Mouse (Mus musculus) testis, adult 2 months (tissue): ENCODE measurements around the gene Mcm3ap. TPM values are rescaled to one million over a fixed set of nuclear protein-coding genes. Genes with fewer than 3 reads are reported as not detected.

Experiments used
- H3K27ac ChIP-seq: fragments of 200-500 bp; 2 replicates; pipeline ENCODE4 v1.5.1; 2012; ENCODE audit warnings: low read depth, low read length; ENCODE audit not compliant: control insufficient read depth, insufficient read depth
- H3K27me3 ChIP-seq: fragments of 200-500 bp; 2 replicates; pipeline ENCODE4 v1.6.1; 2012; ENCODE audit warnings: mild to moderate bottlenecking, low read length, moderate library complexity; ENCODE audit not compliant: control insufficient read depth, insufficient read depth
- H3K36me3 ChIP-seq: fragments of 200-500 bp; 2 replicates; pipeline ENCODE4 v1.6.1; 2012; ENCODE audit warnings: mild to moderate bottlenecking, low read length; ENCODE audit not compliant: control insufficient read depth, insufficient read depth
- H3K4me1 ChIP-seq: fragments of 200-500 bp; 2 replicates; pipeline ENCODE4 v1.6.1; 2012; ENCODE audit warnings: low read length; ENCODE audit not compliant: control insufficient read depth, insufficient read depth
- H3K4me3 ChIP-seq: fragments of 200-500 bp; 2 replicates; pipeline ENCODE4 v1.5.1; 2012; ENCODE audit warnings: low read depth, mild to moderate bottlenecking, low read length, moderate library complexity, mixed read lengths; ENCODE audit not compliant: control insufficient read depth
- CTCF ChIP-seq: fragments of 200-500 bp; IDR thresholded peaks from 2 replicates; pipeline ENCODE4 v1.5.1; 2012; ENCODE audit warnings: low read depth, mild to moderate bottlenecking, inconsistent platforms, low read length, moderate library complexity; ENCODE audit not compliant: control insufficient read depth, insufficient read depth, insufficient replicate concordance
- POLR2A ChIP-seq: fragments of 200-500 bp; IDR thresholded peaks from 2 replicates; pipeline ENCODE4 v1.6.1; 2012; ENCODE audit warnings: low read depth, mild to moderate bottlenecking, inconsistent platforms, low read length, moderate library complexity; ENCODE audit not compliant: control insufficient read depth
- polyA plus RNA-seq: library from polyadenylated mRNA; depleted of rRNA; stranded (reverse); fragments of >200 nt; gene quantifications from 2 replicates; pipeline ENCODE4 v1.2.3, GENCODE M21; 2012

Mcm3ap gene
- polyA plus RNA-seq, 1 experiment: 11.3 TPM

GRCm38 (mm10) chr10:76531828-76532227 lies 63.1 kb downstream of the Mcm3ap start:
- no peaks in the 10 kb centered on the region for H3K27me3 ChIP-seq
- peak overlapping the region; percentile 85 for H3K27ac ChIP-seq
- H3K4me3 ChIP-seq: peak overlapping the region; percentile 97
- H3K36me3 ChIP-seq: peaks cover 1% of the 10 kb centered on the region; the same call in 1 of the 2 replicates
- TF ChIP-seq CTCF: no peak
- no peak for TF ChIP-seq POLR2A
- peaks cover 2% of the 10 kb centered on the region; the same call in 1 of the 2 replicates for H3K4me1 ChIP-seq

GRCm38 (mm10) chr10:76535526-76535925 lies 66.8 kb downstream of the Mcm3ap start:
- H3K4me1 ChIP-seq: peaks cover 2% of the 10 kb centered on the region; the same call in 1 of the 2 replicates
- H3K27ac ChIP-seq: no peak overlapping the region
- TF ChIP-seq POLR2A (no peak), CTCF (no peak)
- H3K4me3 ChIP-seq: no peak overlapping the region
- no peaks in the 10 kb centered on the region for H3K27me3 ChIP-seq
- peaks cover 1% of the 10 kb centered on the region; the same call in 1 of the 2 replicates for H3K36me3 ChIP-seq

GRCm38 (mm10) chr10:76537619-76538018 lies 68.9 kb downstream of the Mcm3ap start:
- Histone ChIP-seq H3K4me1 (no peaks in the 10 kb centered on the region), H3K27ac (no peak overlapping the region), H3K36me3 (peaks cover 1% of the 10 kb centered on the region; the same call in 1 of the 2 replicates), H3K27me3 (no peaks in the 10 kb centered on the region), H3K4me3 (no peak overlapping the region)
- no peak for TF ChIP-seq CTCF
- TF ChIP-seq POLR2A: no peak

DNA sequence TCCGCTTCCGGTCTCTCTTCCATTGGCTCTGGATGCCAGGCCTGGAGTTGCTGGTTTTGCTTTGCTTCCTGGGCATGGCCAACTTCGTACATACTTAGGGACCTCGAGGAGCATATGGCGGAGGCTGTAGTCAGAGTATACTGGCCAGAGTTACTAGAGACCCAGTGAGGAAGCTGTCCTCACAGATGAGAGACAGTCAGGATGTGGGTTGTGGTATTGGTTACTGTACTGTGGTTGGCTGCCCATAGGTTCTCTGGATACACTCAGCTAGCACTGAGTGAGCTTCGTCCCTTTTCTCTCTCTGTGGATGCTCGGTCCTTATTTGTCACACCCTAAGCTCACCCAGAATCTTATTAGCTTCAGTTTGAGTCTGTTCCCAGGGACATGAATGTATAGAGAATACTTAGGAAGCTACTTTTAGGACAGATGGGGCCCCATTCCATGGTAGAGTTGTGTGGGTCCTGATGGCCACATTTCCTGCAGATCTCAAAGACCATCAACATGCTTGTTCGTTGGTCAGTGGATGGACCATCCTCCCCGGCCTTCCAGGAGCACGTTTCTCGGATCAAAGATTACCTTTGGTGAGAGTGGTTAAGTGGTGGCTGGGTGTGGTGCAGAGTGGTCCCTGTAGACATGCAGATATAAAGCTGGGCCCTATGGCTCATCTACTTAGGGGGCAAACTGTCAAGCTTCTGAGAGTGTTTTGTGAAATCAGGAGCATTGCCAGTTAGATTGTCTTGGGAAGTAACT lies 72.8 kb downstream of the Mcm3ap start:
- no peak for TF ChIP-seq POLR2A
- TF ChIP-seq CTCF: no peak
- no peak overlapping the region for H3K27ac ChIP-seq
- H3K4me3 ChIP-seq: no peak overlapping the region
- peaks cover 3% of the 10 kb centered on the region; the same call in 1 of the 2 replicates for H3K36me3 ChIP-seq
- no peaks in the 10 kb centered on the region for H3K27me3 ChIP-seq
- H3K4me1 ChIP-seq: no peaks in the 10 kb centered on the region

GRCm38 (mm10) chr10:76542636-76543375 lies 74.1 kb downstream of the Mcm3ap start:
- H3K4me3 ChIP-seq: no peak overlapping the region
- no peaks in the 10 kb centered on the region for H3K4me1 ChIP-seq
- no peak overlapping the region for H3K27ac ChIP-seq
- H3K36me3 ChIP-seq: peaks cover 2% of the 10 kb centered on the region; the same call in 1 of the 2 replicates
- TF ChIP-seq CTCF (no peak), POLR2A (no peak)
- H3K27me3 ChIP-seq: no peaks in the 10 kb centered on the region

GRCm38 (mm10) chr10:76546566-76546965 lies 77.8 kb downstream of the Mcm3ap start:
- H3K36me3 ChIP-seq: peaks cover 2% of the 10 kb centered on the region
- H3K4me1 ChIP-seq: no peaks in the 10 kb centered on the region
- no peak overlapping the region for H3K27ac ChIP-seq
- H3K27me3 ChIP-seq: no peaks in the 10 kb centered on the region
- TF ChIP-seq POLR2A (no peak), CTCF (no peak)
- H3K4me3 ChIP-seq: no peak overlapping the region

- H3K27me3 ChIP-seq: no peaks in the 10 kb centered on the region
- no peak overlapping the region for H3K27ac ChIP-seq
- TF ChIP-seq CTCF: no peak
- no peak for TF ChIP-seq POLR2A
- H3K4me1 ChIP-seq: no peaks in the 10 kb centered on the region
- H3K4me3 ChIP-seq: no peak overlapping the region
- peaks cover 2% of the 10 kb centered on the region for H3K36me3 ChIP-seq
Measured at GRCm38 (mm10) chr10:76548218-76548617, 79.5 kb downstream of the Mcm3ap start.

DNA sequence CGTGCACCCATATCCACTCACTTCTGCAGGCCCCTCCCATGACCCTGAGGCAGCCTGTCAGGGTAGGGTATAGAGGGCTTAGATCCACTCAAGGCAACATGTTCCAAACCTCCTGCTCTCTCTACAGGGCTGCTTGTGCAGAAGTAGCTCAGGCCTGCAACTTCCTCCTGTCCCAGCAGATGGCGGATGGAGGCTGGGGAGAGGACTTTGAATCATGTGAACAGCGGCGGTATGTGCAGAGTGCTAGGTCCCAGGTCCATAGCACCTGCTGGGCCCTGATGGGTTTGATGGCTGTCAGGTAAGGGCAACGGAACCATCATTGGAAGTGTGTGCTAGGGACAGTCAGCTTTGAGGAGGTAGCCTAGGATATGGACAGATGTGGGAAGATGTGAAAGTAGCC lies 81.7 kb downstream of the Mcm3ap start:
- Histone ChIP-seq H3K4me3 (no peak overlapping the region), H3K27me3 (no peaks in the 10 kb centered on the region), H3K4me1 (no peaks in the 10 kb centered on the region), H3K27ac (no peak overlapping the region), H3K36me3 (no peaks in the 10 kb centered on the region; the same call in none of the 2 replicates)
- TF ChIP-seq POLR2A (no peak), CTCF (peak; percentile 23; the same call in 1 of the 2 replicates)
